Mouse (Mus musculus) T-helper 2 cell (primary cell): Measurements from ENCODE around the gene Vps45.

ENCODE experiments used
- in situ Hi-C: fragments of 300-600 bp; cut with MboI, MseI; formaldehyde crosslinking; loops from one replicate; pipeline ENCODE4 v1.15.1; 2025; ENCODE audit warnings: high pct_unique_total_duplicates

The Vps45 gene

GRCm38 (mm10) chr3:95999308-96000079 is 58.8 kb downstream of the Vps45 start:
- in situ Hi-C loops: no loop called here

DNA sequence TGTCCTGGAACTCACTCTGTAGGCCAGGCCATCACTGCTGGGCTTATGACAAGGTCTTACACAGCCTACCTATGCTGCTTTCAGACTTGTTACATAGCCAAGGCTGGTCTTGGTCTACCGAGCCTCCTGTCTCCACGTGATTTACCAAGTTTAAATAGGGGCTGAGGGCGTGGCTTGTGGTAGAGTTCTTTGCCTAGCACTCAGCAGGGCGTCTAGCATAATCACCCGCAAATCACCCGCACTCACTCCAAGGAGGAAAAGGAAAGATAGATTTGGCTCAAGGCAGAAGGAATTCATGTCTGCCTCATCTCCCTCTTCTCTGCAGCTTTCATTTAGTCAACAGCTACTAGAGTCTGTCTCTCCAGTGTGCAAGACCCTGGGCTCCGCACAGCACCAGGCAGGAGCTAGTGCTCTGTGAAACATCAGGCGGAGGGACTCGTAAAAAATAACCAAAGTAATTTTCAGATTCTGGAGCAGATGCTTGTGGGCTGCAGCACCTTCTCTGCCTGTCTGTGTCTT is 61.0 kb downstream of the Vps45 start:
- in situ Hi-C loops: no loop called here

- in situ Hi-C loops: no loop called here
Observed at GRCm38 (mm10) chr3:95996451-95997073, 61.7 kb downstream of the Vps45 start.

GRCm38 (mm10) chr3:95995802-95996428 is 62.4 kb downstream of the Vps45 start, which contains the start of gene Plekho1:
Gene Plekho1 (minus strand): TSS chr3:95996001.
- in situ Hi-C loops: no loop called here

GRCm38 (mm10) chr3:95994975-95995801 is 63.1 kb downstream of the Vps45 start:
- in situ Hi-C loops: no loop called here

GRCm38 (mm10) chr3:95994381-95994846 is 63.9 kb downstream of the Vps45 start:
- in situ Hi-C loops: no loop called here

GRCm38 (mm10) chr3:95993881-95994280 is 64.4 kb downstream of the Vps45 start:
- in situ Hi-C loops: no loop called here

- in situ Hi-C loops: no loop called here
Observed at GRCm38 (mm10) chr3:95992990-95993603, 65.2 kb downstream of the Vps45 start.

DNA sequence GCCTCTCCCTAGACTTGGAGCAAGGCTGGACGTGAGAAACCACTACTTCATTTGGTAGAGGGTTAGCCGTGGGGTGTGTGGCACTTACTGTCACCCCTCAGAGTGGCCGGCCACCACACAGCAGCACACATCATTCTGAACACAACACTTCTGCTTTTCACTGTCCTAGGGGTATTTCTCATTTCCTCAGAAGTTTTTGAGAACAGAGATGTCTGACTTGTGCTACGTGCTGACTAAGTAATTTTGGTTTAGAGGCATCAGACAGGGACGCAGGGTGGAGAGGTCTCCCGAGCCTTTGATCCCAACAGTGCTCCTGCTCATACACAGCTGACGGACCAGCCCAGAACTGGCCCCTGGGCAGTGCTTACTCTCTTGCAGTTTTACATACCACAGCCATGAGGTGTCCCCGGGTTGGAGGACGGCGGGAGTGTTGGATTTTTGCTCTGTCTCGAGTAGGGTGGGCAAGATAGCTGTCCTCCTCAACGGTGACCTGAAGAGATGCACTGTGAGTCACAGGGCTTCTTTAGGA is 67.8 kb downstream of the Vps45 start:
- in situ Hi-C loops: no loop called here

- in situ Hi-C loops: loop anchor here (5.0 kb wide), 1 partner anchor 73 kb away; no protein-coding TSS in a partner anchor
Observed at GRCm38 (mm10) chr3:95988969-95989368, 69.3 kb downstream of the Vps45 start.

- in situ Hi-C loops: loop anchor here (5.0 kb wide), 1 partner anchor 74 kb away; no protein-coding TSS in a partner anchor
Observed at GRCm38 (mm10) chr3:95988138-95988537, 70.1 kb downstream of the Vps45 start.

DNA sequence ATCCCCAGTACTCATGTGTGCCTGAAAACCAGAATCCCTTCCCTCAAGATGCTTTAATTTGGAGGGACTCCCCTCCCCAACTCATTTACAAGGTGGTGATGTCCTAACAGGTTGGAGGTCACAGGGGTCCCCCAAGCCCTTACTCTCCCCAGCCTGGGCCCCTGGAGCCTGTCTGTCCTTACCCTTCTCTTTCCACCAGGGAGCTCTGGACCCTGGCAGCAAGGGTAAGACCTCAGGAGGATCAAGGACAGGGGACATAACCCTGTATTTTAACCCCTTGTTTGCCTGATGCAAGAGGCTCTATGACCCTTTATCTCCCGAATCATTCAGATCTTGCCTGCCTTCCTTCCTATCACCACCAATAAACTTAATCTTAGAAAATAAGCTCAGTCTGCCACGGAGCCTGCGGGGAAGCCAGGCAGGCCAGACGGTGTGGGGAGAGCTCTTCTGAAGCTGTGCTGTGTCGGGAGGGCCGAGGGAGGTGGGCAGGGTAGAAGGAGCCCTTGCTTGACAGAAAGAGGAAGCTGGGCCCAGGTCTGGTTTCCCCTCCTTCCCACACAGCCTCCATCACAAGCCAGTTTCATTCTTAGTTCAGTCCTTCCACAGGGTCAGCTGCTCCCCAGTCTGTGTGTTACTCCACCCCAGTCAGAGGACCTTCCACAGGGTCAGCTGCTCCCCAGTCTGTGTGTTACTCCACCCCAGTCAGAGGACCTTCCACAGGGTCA is 70.7 kb downstream of the Vps45 start:
- in situ Hi-C loops: loop anchor here (5.0 kb wide), 1 partner anchor 75 kb away; no protein-coding TSS in a partner anchor

DNA sequence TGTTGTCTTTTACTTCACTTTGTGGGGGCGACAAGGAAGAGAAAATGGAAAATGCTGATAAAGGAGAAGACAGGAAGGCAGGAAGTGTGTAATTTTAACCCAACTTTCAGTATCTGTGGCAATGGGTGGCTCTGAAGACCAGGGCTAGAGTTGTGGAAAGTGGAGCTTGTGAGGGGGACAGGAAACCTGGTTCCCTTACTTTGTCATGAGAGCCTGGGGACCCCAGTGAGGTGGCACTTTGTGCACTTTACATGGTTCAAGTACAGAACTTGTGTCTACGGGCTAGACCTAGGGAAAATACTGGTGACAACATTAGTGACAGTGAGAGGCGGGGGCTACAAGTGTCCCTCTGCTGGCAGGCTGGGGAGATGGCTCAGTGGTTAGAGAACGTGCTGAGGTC is 71.3 kb downstream of the Vps45 start:
- in situ Hi-C loops: loop anchor here (5.0 kb wide), 1 partner anchor 75 kb away; no protein-coding TSS in a partner anchor

- in situ Hi-C loops: loop anchor here (5.0 kb wide), 1 partner anchor 76 kb away; no protein-coding TSS in a partner anchor
Observed at GRCm38 (mm10) chr3:95986001-95986622, 72.2 kb downstream of the Vps45 start.

GRCm38 (mm10) chr3:95985209-95986000 is 72.9 kb downstream of the Vps45 start:
- in situ Hi-C loops: loop anchor here (5.0 kb wide), 1 partner anchor 77 kb away; no protein-coding TSS in a partner anchor

DNA sequence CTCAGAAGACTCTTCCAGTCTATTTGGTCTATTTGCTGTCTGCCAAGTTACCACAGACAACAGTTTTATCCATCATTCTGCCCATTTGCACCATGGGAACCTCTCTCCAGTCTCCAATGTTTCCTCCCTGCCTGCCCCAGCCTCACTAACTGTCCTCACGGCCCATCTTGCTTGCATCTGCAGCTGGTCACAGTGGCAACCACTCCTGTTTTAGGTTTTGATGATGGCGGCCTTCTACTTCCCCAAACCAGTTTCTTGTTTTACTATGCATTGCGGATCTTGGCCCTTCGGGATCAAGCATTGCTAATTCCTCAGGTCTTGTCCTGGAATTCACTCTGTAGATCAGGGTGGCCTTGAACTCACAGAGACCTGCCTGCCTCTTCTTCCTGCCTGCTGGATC is 76.1 kb downstream of the Vps45 start:
- in situ Hi-C loops: no loop called here

GRCm38 (mm10) chr3:95980276-95980970 is 77.8 kb downstream of the Vps45 start:
- in situ Hi-C loops: no loop called here

GRCm38 (mm10) chr3:95978265-95978664 is 80.0 kb downstream of the Vps45 start:
- in situ Hi-C loops: no loop called here
